Mouse (Mus musculus): Measurements from ENCODE around the gene Il12rb2. TPM values are rescaled to one million over a fixed set of nuclear protein-coding genes. Genes with fewer than 3 reads are reported as not detected.

Gene Il12rb2
- total and polyA plus RNA-seq, 3 experiments = 0.08 TPM; not detected in 2

DNA sequence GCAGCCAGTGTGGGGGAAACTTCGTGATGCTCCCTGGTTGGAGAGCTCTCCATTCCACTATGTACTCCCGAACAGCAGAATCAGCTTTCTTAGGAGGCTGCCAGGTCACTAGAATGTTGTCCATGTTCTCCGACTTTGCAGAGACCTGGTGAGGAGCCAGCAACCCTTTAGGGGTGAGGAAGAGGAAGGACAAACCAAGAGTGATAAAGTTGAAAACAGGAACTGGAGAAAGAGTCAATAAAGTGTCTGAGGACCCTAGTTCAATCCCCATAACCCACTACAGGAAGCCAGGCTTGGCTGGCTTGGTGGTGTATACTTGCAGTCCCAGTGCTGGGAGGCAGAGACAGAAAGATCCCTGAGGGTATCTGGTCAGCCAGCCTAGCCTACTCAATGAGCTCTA, 67.0 kb downstream of the Il12rb2 start:
- Histone ChIP-seq H3K4me3 (replicated peaks in 1 of 3; ENCODE audit: low read depth in 2 of 3, low read length in 2 of 3, poor library complexity in 1 of 3) (no peak overlapping the region), H3K4me1 (ENCODE audit: control insufficient read depth in 1 of 2, insufficient read depth in 2 of 2) (peaks cover 0 to 8% of the 10 kb centered on the region in 2 experiments; a peak in 1 of 4 replicates), H3K27ac (ENCODE audit: insufficient read depth, low read depth) (no peak overlapping the region), H3K36me3 (replicated peaks in 1 of 2; ENCODE audit: control insufficient read depth in 1 of 2, insufficient read depth in 1 of 2, low read length in 1 of 2) (no peaks in the 10 kb centered on the region), H3K9me3 (replicated peaks; ENCODE audit: low read length) (no peaks in the 10 kb centered on the region), H3K27me3 (replicated peaks) (no peaks in the 10 kb centered on the region), H3K4me2 (ENCODE audit: insufficient read depth, low read depth, poor library complexity, severe bottlenecking) (no peak overlapping the region), H3K79me2 (replicated peaks; ENCODE audit: control insufficient read depth, extremely low read depth, insufficient read depth, poor library complexity, severe bottlenecking) (no peaks in the 10 kb centered on the region), H3K9ac (ENCODE audit: insufficient read depth, low read depth) (no peak overlapping the region)
- dilution Hi-C loops (cut with MboI; ENCODE audit: extremely low pct_ligation_motif_present, extremely low pct_unique_long_range_greater_than_20kb, low sequenced_read_pairs) = no loop called here
- in situ Hi-C loops (cut with MboI; ENCODE audit: low pct_ligation_motif_present, low pct_unique_long_range_greater_than_20kb, low sequenced_read_pairs) = loop anchor here (25.0 kb wide), 1 partner anchor 347 kb away; no protein-coding TSS in a partner anchor
- no peak for DNase-seq (ENCODE audit: extremely low read depth)
- no peak for TF ChIP-seq KAT2A (IDR thresholded peaks at IDR 0.05; ENCODE audit: insufficient replicate concordance, low read length)
- no peak for TF ChIP-seq JUND (conservative IDR thresholded peaks at IDR 0.05; ENCODE audit: low read depth, low read length)
- no peak for TF ChIP-seq ZC3H11A (IDR thresholded peaks at IDR 0.05; ENCODE audit: low read depth, low read length)
- TF ChIP-seq MAFK (IDR thresholded peaks at IDR 0.05; ENCODE audit: insufficient replicate concordance, low read length) = no peak
- no peak for TF ChIP-seq MAZ (IDR thresholded peaks at IDR 0.05; ENCODE audit: low read depth, low read length)
- TF ChIP-seq NELFE (IDR thresholded peaks at IDR 0.05; ENCODE audit: low read depth, low read length) = no peak
- TF ChIP-seq ZNF384 (IDR thresholded peaks at IDR 0.05; ENCODE audit: low read depth, low read length) = no peak
- no peak for TF ChIP-seq BHLHE40 (IDR thresholded peaks at IDR 0.05; ENCODE audit: low read depth, low read length)
- TF ChIP-seq POLR2A (IDR thresholded peaks at IDR 0.05; ENCODE audit: low read depth, low read length) = no peak
- TF ChIP-seq UBTF (IDR thresholded peaks at IDR 0.05; ENCODE audit: low read depth, low read length) = no peak
- no peak for TF ChIP-seq ZKSCAN1 (IDR thresholded peaks at IDR 0.05; ENCODE audit: borderline replicate concordance, low read depth, low read length)
- no peak for TF ChIP-seq RAD21 (IDR thresholded peaks at IDR 0.05; ENCODE audit: low read depth, low read length)
- no peak for TF ChIP-seq MYC (IDR thresholded peaks at IDR 0.05; ENCODE audit: low read depth, low read length)
- TF ChIP-seq HCFC1 (IDR thresholded peaks at IDR 0.05; ENCODE audit: low read depth, low read length) = no peak
- TF ChIP-seq PAX5 (IDR thresholded peaks at IDR 0.05; ENCODE audit: low read length) = no peak
- no peak for TF ChIP-seq SMC3 (IDR thresholded peaks at IDR 0.05; ENCODE audit: low read depth, low read length)
- TF ChIP-seq JUN (IDR thresholded peaks at IDR 0.05; ENCODE audit: insufficient read depth, low read depth, low read length) = no peak
- TF ChIP-seq TCF12 (IDR thresholded peaks at IDR 0.05; ENCODE audit: low read depth, low read length) = no peak
- no peak for TF ChIP-seq POLR2AphosphoS2 (IDR thresholded peaks at IDR 0.05; ENCODE audit: low read depth, low read length)

- Histone ChIP-seq H3K27ac (ENCODE audit: insufficient read depth, low read depth) (no peak overlapping the region), H3K9ac (ENCODE audit: insufficient read depth, low read depth) (no peak overlapping the region), H3K36me3 (replicated peaks in 1 of 2; ENCODE audit: control insufficient read depth in 1 of 2, insufficient read depth in 1 of 2, low read length in 1 of 2) (peaks cover 0 to 4% of the 10 kb centered on the region in 2 experiments), H3K4me3 (replicated peaks in 1 of 3; ENCODE audit: low read depth in 2 of 3, low read length in 2 of 3, poor library complexity in 1 of 3) (no peak overlapping the region), H3K79me2 (replicated peaks; ENCODE audit: control insufficient read depth, extremely low read depth, insufficient read depth, poor library complexity, severe bottlenecking) (no peaks in the 10 kb centered on the region), H3K9me3 (replicated peaks; ENCODE audit: low read length) (no peaks in the 10 kb centered on the region), H3K27me3 (replicated peaks) (no peaks in the 10 kb centered on the region), H3K4me2 (ENCODE audit: insufficient read depth, low read depth, poor library complexity, severe bottlenecking) (no peak overlapping the region), H3K4me1 (ENCODE audit: control insufficient read depth in 1 of 2, insufficient read depth in 2 of 2) (peaks cover 0 to 8% of the 10 kb centered on the region in 2 experiments; a peak in 1 of 4 replicates)
- TF ChIP-seq CHD1 (IDR thresholded peaks at IDR 0.05; ENCODE audit: low read depth, low read length) (no peak), MXI1 (IDR thresholded peaks at IDR 0.05; ENCODE audit: low read depth, low read length) (no peak), MAFK (IDR thresholded peaks at IDR 0.05; ENCODE audit: insufficient replicate concordance, low read length) (no peak), RAD21 (IDR thresholded peaks at IDR 0.05; ENCODE audit: low read depth, low read length) (no peak), ZMIZ1 (IDR thresholded peaks at IDR 0.05; ENCODE audit: low read depth, low read length) (no peak), NELFE (IDR thresholded peaks at IDR 0.05; ENCODE audit: low read depth, low read length) (no peak), ETS1 (conservative IDR thresholded peaks at IDR 0.05; ENCODE audit: low read depth, low read length) (no peak), POLR2AphosphoS2 (IDR thresholded peaks at IDR 0.05; ENCODE audit: low read depth, low read length) (no peak), UBTF (IDR thresholded peaks at IDR 0.05; ENCODE audit: low read depth, low read length) (no peak), GABPA (IDR thresholded peaks at IDR 0.05; ENCODE audit: insufficient replicate concordance, low read depth, low read length) (no peak), RCOR1 (conservative IDR thresholded peaks at IDR 0.05; ENCODE audit: low read depth, low read length) (no peak), NRF1 (IDR thresholded peaks at IDR 0.05; ENCODE audit: low read depth, low read length) (no peak), IRF4 (IDR thresholded peaks at IDR 0.05; ENCODE audit: low read depth, low read length) (no peak), ZKSCAN1 (IDR thresholded peaks at IDR 0.05; ENCODE audit: borderline replicate concordance, low read depth, low read length) (no peak), JUND (conservative IDR thresholded peaks at IDR 0.05; ENCODE audit: low read depth, low read length) (no peak), PAX5 (IDR thresholded peaks at IDR 0.05; ENCODE audit: low read length) (no peak), MAZ (IDR thresholded peaks at IDR 0.05; ENCODE audit: low read depth, low read length) (no peak)
- no peak for DNase-seq (ENCODE audit: extremely low read depth)
- dilution Hi-C loops (cut with MboI; ENCODE audit: extremely low pct_ligation_motif_present, extremely low pct_unique_long_range_greater_than_20kb, low sequenced_read_pairs) (no loop called here), in situ Hi-C loops (cut with MboI; ENCODE audit: low pct_ligation_motif_present, low pct_unique_long_range_greater_than_20kb, low sequenced_read_pairs) (loop anchor here (25.0 kb wide), 1 partner anchor 341 kb away; no protein-coding TSS in a partner anchor)
Observed at GRCm38 (mm10) chr6:67303210-67303609, 72.8 kb downstream of the Il12rb2 start.

Data from CH12.LX (cell line).